Mouse (Mus musculus) gastrocnemius, postnatal 25 days (tissue): ENCODE measurements at regions not wholly inside any gene's neighbourhood (a gene's known extent, or its start where the extent isn't known, plus 50 kb on each side); places are given as distances from the start of the nearest gene placed in this dataset.

Source experiments
- DNase-seq: peaks from one replicate; pipeline ENCODE4 v3.0.0; 2022

GRCm38 (mm10) chr7:67462591-67462990 lies 89.9 kb upstream of the Mef2a start:
- DNase-seq, result no peak

- peak; percentile 87 for DNase-seq
Observed at GRCm38 (mm10) chr7:67461333-67462255, 88.9 kb upstream of the Mef2a start.

DNA sequence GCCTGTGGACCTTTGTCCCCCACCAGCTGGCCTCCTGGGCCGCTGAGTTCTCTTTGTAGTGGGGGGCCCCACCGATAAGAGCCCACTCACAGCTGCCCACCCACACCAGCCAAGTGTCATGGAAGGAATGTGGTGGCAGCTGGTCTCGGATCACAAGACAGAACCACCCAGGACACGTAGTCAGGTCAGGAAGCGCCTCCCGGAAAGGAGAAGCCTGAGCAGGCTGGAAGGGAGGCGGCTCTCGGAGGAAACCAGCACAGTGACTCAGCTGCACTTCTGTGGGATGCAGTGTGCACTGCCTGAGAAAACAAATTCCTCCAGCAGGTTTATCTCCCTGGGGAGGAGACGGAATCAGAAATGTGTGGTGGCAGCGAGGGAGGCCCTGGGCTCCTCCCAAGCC lies 87.2 kb upstream of the Mef2a start:
- DNase-seq, result no peak

GRCm38 (mm10) chr7:67459209-67459608 lies 86.6 kb upstream of the Mef2a start:
- DNase-seq, result no peak

- no peak for DNase-seq
Observed at GRCm38 (mm10) chr7:67458640-67459039, 86.0 kb upstream of the Mef2a start.

GRCm38 (mm10) chr7:67457898-67458297 lies 85.2 kb upstream of the Mef2a start:
- no peak for DNase-seq

- DNase-seq, result no peak
Observed at GRCm38 (mm10) chr7:67456015-67456414, 83.4 kb upstream of the Mef2a start.

DNA sequence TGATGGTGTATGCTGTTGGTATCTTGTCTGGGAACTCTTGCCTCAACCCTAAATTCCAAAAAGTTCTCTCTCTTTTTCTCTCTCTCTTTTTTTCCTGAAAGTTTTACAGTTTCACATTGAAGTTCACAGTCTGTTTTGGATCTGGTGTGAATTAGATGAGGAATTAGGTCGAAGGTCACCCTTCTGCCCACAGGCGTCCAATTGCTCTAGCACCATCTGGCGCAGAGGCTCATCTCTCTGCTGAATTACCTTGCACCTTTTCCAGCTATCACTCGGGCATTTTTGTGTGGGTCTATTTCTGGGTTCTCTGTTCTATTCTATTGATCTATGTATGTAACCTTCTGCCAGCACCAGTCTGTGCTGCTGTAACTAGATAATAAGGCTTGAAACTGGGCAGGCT lies 81.8 kb upstream of the Mef2a start:
- DNase-seq, result no peak

DNA sequence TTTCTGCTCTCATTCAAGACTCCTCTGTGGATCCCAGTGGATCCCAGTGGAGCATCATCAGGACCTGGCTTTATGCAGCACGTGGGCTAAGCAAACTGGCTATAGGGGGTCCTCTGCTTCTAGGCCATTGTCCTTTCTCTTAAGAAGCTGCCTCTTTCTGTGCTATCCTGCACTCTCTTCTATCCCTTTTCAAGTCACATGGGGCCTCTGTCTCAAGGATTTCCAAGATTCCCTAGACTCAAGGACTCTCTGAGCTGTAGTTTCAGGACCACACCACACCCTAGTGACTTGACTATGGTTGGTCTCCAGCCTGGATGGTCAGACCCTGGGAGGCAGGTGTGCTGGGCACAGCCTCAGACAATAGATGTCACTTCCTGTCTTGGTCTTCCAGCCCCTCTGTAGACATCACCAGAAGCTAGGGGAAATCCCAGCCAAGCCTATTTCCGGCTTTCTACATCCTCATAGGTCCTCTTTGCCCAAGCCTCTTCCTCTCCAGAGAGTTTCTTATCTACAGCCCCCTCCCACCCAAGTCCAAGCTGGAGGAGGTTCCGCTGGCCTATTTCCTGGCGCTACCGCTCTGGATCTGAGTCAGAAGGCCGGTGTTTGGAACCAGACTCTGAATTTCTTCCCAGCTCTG lies 78.6 kb upstream of the Mef2a start:
- DNase-seq, result no peak

DNA sequence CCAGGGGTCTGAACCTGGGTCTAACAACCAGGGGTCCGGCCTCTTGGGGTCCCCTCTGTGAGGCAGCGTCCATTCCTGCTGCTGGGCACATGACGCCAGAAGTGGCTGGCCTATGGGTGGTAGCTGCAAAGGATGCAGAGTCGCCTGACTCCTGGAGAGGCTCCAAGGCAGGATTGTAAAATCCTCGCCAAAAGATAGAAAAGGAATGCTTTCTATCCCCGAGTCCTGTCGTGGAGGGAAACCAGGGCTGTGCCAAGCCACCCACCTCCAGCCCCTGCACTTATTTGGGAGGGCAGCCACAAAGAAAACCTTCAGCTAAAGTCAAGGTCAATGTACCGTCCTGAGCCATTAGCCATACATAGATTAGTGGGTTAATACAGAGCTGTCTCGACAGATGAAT lies 73.9 kb upstream of the Mef2a start:
- no peak for DNase-seq

DNA sequence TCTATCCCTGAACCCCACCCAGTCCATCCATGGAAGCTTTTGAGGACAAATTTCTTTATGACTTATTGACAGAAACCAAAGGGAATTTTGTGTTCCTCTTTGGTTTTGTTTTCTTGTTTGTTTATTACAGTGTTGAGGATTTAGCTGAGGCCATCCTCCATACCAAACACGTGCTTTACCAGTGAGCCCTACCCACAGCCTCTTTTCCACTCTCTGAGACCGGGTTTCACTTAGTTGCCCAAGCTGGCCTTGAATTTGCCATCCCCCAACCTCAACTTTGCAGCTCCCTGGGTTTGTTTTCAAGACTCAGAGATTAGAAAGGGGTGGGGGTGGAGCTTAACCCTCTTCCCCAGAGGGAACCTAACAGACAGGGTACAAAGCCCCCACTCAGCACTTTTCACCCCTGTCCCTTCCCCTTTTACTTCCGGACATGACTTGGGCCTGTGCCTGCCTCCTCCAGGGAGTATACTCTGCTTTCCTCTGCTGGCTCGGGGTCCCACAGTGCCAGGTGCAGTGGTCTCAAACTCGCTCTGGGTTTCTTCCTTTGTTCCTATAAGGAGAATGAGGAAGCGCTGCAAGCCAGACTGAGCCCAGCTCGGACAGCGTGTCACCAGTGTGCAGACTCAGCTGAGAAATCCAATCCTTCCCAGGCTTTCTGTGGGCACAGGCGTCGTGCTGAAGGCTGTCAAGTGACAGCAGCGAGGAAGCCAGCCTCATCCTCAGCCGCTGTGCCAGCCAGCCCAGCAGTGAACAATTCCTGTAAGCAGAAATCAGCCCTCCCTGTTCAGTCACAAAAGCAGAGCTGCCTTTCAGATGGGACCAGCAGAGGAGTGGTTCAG lies 72.8 kb upstream of the Mef2a start:
- peak; percentile 66 for DNase-seq

- DNase-seq, result peak; percentile 84
Observed at GRCm38 (mm10) chr7:67444523-67444942, 71.9 kb upstream of the Mef2a start.

- no peak for DNase-seq
Observed at GRCm38 (mm10) chr7:67443666-67444065, 71.0 kb upstream of the Mef2a start.

DNA sequence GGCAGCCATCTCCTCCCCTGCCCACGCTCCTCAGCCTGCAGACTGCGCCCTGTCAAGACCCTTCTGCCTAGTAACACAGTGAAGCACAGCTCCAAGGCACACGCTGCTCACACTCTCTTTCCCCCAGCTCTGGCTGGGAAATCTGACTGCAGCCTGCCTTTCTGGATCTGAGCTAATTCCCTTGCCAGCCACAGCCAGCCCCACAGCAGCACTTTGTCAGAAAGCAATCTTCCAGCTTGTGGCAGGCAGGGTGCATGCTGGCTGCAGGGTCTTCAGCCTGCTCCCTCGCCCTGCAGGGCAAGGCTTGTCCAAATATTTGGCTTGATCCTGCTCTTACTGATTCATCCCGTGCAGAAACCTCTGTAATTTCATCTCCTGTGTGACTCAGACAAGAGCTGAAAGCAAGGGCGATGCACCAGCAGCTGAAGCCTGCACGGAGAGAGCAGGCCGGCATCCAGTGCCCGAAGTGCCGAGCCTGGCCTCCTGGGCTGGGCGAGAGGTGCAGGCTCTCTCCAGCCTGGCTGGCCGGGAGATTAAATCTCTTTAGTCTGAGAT lies 70.4 kb upstream of the Mef2a start:
- no peak for DNase-seq

DNA sequence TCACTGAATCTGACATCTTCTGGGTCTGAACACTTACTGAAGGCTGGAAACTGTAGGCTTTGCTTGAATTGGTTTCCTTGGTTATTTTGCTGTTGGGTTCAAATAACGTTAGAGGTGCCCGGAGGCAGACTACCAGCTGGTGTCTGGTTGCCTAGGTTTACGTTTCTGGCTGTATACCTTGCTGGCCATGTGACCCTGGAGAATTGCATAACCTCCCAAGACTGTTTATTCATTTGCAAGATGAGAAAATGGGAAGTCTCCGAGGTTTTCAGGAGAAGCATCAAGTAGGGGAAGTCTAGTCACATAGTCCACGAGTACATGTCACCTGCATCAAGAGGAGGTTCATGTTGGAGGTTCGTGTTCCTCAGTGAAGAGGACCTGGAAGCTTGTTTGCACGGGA lies 69.6 kb upstream of the Mef2a start:
- DNase-seq, result no peak

GRCm38 (mm10) chr7:67440806-67441205 lies 68.1 kb upstream of the Mef2a start:
- no peak for DNase-seq

DNA sequence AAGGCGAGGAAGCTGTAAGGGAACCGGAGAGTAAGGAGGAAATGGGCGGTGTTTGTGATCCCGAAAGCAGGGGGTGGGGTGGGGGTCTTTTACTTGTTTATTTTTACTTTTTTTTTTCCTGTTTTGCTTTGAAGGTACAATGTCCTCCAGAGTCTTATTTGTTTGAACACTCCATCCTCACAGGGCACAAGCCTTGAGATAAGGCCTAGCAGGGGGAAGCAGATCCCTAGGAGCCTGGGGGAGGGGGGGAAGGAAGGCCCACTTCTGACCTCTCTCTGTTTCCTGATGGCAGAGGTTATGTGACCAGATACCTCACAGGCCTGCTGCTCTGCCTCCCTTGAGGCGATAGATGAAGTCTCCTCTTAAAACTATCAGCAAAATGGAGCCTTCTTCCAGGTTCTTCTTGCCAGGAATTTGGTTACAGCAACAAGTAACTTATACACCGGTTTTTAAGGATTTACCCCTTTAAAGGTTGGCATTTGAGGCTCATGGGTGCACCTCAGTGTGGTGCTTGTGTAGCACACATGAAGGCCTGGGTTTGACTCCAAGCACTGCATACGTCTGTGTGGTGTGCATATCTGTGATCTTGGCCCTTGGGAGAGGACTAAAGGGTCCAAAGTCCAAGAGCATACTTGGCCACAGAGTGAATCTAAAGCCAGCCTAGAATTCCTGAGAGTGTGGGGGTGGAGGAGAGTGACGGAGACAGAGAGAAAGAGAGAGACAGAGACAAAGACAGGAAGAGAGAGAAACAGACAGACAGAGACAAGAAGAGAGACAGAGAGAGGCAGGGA lies 64.8 kb upstream of the Mef2a start:
- no peak for DNase-seq

DNA sequence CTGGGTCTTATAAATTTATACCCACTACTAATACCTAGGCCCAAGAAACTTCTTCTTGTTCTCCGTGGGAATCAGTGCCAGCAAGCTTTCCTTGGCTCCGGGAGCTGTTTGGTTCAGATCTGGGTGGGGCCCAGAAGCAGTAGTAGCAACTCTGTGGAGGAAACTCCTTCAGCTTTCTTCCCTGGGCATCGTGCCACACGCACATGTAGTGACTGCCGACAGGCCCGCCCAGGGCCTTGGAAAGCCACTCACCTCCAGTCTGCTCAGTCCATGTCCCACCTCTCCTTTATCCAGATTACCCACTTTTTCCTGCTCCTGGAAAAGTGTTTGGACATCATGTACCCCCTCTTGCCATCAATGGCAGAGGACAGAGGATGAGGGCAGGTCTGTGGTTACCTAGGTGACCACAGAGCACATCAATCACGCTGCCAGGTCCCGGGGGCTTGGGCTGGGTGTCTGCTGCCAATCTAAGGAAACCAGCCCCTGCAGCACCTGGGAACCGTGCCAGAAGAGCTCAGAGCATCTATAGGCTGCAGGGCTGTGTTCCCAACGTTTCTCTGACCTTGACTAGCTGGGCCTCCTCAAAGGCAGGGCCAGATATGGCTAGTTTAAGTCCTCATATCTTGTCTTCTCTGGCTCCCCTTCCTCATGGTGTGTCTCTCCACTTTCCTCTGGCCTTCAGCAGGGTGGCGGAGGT lies 63.1 kb upstream of the Mef2a start:
- no peak for DNase-seq

- DNase-seq, result no peak
Observed at GRCm38 (mm10) chr7:67430987-67431386, 58.3 kb upstream of the Mef2a start.

- no peak for DNase-seq
Observed at GRCm38 (mm10) chr7:67430041-67430440, 57.4 kb upstream of the Mef2a start.
